Mouse (Mus musculus) retina, embryonic 14.5 days (tissue): ENCODE results near the gene Nobox.

Experiments used
- DNase-seq: peaks from one replicate; pipeline ENCODE4 v3.0.0-alpha.2; 2015; ENCODE audit warnings: low spot score

Gene Nobox

DNA sequence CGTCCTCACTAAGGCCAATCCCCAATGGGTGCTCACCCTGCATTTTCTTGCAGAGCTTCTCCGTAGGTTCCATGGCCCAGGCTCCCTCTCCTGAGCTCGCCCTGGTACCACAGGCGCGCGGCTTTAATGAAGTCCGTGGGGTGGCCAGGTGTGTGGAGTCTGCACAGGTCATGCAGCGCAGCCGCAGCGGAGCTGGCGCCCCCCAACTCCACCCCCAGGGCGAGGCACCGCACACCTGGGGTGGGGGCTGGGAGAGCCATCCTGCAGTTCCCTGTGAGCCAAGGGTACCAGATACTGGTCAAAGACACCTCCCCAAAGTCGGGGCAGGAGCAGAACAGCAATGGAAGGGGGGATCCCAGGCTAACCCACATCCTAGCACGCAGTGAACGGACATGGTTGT lies at the start of gene Nobox:
Gene Nobox, minus strand, starts transcription at position 101 of the 400 bp plus-strand sequence.
- DNase-seq: no peak

DNA sequence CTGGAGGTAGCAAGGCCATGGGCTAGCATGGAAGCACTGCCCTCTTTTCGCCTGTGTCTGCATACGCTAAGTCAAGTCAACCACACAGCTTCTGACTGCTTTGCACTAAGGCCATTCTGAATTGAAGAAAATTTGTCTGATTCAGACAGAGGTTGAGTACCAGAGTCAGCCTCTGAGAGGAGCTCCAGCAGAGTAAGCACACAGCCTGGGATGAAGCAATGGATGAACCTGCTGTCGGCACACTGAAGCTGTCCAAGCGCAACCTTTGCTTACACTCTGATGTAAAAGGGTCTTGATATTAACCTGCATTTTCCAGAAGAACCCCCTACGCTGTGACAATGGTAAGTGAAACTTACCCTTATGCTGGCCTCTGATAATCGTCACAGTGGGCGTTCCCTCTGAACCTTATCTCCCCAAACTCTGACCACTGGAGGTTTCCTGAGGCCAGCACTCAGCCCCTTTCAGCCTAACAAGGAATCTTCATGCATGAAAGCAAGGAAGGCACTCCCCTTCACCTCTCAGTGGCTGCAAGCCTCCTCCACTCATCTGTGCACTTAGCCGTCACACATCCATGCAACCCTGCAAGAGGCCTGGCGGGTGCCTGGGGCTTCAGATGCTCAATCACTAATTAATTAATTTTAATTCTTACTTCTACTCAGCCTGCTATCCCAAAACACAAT lies 45.3 kb upstream of the Nobox start:
- DNase-seq: no peak

DNA sequence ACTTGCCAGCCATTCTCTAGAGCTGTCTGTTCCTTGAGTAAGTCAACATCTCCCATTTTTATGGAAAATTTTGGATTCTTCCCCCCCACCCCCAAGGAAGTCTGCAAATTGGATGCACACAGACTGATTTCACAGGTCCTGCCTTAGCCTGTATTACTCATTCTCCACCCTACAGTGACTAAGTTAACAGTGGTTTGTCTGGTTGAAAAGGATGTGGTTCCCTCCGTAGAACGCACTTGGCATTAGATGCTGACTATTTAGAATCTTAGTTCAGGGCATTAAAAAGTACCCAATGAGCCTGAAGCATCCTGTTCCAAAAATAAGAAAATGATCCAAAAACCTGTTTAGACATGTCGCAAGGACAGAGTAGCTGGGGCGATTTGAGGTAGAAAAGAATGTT lies 44.1 kb upstream of the Nobox start:
- no peak for DNase-seq

DNA sequence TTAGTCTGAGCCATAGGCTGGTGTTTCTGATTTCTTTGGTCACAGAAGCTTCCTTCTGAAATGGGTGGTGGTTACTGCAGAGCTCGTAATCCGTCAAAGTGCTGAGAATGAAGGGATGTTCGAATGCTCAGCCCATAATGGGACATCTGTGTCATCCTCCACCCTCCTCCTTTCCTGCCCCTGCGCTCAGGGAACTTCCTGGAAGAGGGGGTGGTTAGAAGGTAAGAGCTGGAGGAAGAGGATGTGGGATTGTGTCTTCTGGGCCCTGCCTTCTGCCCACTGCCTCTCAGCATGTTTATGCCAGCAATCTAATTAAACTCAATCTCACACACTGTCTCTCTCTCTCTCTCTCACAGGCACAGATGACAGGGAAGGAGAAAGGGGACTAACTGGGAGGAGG lies 39.7 kb upstream of the Nobox start:
- no peak for DNase-seq

DNA sequence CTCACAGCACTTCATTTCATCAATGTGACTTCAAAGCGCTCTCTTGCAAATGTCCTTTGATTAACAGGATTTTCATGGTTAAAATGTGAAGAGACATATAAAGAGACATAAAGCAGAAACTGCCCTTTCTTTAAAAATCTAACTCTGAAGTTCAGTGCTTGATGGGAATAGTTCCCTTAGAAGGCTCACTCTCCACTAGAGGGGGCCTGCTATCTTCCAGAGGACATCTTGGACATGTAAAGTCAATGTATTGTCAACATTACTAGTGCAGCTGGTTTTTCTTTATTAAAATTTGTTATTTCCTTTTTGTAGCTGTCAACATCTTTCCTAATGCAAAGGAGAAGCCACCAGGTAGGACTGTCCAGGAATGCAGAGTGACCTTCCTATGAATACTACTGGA lies 38.3 kb upstream of the Nobox start:
- no peak for DNase-seq

DNA sequence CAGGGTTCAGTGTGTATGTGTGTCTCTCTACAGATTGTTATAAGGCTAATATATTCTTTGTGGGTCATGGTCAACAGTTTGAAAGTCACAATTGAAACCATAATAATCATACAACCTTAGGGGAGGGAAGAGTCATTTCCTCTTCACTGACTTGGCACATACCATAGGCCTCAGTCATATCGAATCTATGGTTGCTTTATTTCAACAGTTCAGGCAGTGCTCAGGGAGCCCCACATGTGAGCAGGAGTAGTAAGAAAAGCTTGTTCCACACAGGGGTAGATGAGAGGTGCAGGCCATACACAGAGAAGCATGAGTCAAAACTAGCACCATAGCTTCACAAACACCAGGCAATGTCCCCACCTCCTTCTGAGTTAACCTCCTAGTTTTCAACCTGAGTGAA lies 33.7 kb upstream of the Nobox start:
- DNase-seq: no peak

DNA sequence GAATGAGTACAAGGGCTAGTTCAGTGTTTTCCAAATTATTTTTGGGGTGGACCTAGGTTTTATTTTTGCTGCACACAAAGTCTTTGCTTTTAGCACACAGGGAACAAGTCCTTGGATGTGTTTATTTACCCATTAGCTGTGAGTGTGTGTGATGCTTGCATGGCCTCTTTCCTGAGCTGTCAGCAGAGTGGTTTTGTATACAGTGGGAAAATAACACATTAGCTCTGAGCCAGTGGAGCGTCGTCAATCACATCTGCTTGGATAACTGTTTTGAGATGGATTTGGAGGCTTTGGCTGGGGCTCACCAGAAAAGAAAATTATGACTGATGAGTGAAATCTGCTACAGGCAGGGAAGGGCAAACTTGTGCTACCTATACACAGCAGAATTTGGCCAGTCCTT lies 33.0 kb upstream of the Nobox start:
- DNase-seq: peak; percentile 44

DNA sequence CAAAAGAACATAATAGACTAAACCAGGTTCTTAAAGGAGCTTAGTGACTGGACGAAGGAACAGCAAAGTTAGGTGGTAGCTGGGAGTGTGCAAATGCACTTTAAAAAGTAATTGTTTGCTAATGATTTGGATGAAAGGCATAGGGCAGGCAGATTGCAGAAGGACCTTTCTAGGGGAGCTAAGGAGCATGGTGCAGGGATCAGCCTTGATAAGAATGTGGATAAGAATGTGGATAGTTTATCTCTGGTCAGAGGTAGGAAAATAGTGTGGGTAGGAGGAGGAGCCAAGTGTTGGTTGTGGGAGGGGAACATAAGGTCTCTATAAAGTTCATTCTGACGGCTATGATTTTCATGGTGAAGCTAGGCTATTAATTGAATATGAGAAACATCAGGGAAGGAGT lies 29.4 kb upstream of the Nobox start:
- DNase-seq: no peak

DNA sequence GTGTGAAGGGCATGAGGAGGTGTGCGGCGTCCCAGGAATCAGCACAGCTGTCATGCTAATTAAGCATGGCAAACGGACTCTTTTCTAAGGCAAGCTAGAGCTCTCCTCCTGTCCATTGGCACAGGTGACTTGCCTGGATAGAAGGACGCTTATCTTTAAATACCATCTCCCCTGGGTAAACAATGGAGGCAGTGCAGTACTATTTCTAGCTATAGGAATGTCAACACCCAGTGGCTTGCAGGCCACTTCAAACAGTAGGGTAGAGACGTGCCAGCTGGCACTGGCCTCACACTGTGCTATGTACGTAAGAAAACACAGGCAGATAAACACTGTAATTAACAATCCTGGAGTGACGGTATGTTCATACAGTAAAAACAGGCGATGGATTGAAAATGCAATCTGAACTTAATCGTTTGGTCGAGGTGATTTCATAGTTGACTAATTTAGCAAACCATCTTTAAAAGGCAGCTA lies 28.2 kb upstream of the Nobox start:
- no peak for DNase-seq

DNA sequence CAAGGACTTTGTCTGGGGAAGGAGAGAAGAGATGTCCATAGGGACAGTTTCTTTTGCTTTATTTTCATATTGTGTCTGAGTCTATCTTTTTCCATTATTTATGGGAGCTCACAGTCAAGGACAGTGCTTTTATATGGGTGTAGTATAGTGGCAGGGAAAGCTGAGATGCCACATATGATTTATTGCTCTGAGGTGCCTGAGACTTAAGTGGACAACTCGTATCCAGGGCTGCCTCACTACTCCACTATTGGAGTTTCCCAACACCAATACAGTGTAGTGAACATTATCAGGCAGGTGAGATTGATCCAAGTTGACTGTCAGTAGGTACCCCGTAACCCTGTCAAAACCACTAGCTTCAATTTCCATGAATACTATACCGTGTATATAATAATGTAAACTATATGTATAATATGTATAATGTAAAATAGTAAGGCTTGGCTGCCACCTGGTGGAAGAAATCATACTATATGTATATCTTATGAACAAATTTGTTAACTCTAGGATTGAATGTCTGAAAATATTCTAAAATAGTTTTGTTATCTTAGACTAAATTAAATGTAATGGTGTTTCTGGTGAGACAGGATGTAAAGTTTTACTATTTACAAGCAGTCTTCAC lies 26.4 kb upstream of the Nobox start:
- DNase-seq: no peak

DNA sequence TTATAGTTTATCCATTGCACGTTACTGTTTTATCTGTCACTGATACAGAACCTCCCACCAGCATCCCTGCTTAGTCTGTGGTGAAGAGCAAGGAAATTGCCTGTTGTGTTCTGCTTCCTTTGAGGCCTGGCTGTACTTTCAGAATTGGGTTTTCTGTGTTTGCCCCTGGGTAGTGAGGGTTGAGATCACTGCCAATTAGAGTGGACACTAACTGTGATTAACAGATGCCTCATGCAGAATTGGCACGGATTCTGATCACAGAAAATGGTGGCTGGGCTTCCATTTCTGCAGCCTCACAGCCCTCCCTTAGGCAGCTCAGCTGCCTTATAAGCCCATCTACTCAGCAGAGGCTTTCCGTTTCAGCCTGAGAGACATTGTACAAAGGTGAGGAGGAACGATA lies 24.1 kb upstream of the Nobox start:
- no peak for DNase-seq

DNA sequence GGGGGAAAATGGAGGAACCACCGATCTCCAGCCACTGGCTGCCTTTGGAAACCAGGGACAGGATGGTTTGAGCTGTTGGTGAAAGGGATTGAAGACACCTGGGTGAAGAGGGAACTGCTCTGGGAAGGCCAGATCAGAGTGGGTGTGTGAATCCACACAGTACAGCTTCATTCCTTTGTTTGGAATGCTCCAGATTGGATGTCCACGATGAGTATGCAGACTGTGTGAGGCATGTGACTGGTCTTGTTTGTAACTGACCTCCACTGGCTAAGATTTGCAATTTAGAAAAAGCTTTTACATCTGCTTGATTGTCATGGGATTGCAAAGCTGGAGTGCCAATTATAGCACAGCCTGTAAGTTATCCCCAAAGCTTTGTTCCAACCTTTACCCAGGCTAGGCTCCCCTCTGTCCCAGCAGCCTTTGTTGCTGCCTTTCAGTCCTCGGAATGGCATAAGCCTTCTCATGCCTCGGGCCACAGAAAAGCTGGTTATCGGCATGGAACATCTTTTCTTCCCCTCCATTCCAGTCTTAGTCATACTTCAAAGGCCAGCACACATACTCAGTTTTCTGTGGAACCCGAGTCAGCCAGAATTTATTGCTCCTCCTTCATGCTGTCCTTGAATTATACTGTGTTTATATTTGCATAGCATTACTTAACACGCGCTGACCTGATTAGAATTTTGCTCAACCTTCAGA lies 3.8 kb upstream of the Nobox start:
- DNase-seq: no peak

DNA sequence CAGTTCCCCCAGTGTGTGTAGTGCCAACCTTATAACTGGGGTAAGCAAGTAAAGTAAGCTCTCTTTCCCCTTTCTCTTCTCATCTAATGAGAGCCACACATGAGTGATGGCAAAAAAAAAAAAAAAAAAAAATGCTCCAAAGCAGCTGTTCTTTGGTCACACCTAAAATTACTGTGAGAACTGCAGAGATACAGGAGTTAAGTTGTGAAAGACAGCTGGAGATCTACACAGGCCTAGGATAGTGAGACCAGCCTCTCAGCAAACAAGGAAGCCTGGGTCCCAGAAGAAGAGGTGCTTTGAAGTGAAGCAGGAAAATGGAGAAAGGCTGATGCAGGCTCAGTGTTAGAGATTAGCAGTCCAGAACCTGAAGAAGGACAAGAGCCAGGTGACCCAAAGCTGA lies 3.2 kb upstream of the Nobox start:
- DNase-seq: no peak

DNA sequence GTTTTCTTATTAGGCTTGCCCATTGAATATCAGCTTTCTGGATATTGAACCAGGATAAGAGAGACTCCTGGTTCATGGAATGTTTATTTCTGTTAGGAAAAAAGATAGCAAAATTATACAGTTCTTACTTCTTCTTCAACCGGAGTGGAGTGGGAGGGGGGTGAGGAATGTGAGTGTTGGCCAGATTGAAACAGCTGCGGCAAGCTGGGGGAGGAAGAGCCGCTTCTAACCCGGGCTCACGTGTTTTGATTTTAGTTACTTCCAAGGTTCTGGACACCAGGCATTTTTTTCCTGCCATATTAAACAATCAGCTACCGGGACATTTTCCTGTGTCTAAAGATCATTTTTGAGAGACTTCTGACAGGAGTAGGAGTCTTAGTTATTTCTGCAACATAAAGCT lies 717 bp upstream of the Nobox start:
- DNase-seq: no peak

DNA sequence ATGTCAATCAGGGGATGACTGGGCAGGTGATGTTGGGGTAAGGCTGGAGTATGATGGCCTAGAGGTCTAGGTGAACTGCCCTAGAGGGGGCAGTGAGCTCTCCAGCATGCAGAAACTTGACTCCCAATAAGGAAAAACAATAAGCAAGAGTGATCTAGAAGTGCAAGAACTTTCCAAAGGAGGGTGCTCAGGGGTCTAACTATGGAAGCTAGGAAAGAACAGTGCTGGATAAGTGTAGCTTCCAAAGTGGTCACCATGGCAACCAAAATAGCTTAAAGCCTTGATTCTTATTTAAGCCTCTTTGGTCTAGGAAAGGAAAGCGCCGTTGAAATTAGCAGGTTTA lies 11.9 kb downstream of the Nobox start:
- DNase-seq: peak; percentile 9

DNA sequence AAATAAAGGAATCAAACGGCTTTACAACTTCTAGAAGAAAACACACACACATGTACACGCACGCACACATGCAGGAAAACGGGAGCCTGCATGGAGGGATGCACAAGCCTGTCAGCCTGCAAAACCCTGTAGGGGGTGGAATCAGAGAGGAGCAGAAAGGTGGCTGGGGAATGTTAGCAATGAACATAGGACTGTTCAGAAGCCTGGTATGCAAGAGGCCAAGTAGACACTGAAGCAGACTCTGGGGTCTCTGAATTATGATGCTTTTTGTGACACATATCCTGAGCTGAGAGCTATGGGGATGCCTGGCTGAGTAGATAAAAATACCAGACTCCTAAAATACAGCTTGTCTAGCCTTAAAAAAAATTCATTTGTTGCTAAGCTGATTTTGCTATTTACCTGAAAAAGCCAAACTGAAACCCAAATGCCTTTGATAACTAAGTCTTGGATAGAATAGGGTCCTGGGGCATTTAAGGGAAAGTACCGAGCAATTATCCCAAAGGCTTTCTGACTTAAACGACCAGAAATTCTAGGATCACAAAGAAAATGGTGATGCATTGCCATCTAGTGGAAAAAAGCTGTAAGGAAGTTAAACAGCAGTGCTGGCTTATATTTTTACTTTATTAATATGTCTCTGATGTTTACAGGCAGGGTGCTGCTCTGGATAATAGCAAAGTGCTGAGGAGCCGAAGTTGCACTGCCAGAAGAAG lies 12.4 kb downstream of the Nobox start:
- peak; percentile 81 for DNase-seq

DNA sequence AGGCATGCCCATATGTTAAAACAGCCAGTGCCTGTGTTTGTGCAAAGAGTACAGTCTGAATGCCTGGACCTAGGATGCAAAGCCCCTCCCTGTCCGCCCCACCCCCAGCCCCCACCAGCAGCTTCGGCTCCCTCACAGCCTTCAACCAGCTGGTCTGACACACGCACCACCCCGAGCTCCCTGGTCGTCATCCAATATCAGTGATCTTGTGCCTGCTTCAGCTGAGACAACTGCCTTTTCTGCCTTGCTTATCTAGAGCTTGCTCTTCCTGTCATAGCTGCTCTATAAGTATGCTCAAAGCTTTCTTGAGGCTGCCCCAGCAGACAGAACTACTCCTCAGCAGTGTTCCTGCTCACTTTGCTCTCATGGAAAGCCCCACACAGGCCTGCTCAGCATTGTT lies 13.4 kb downstream of the Nobox start:
- DNase-seq: no peak

DNA sequence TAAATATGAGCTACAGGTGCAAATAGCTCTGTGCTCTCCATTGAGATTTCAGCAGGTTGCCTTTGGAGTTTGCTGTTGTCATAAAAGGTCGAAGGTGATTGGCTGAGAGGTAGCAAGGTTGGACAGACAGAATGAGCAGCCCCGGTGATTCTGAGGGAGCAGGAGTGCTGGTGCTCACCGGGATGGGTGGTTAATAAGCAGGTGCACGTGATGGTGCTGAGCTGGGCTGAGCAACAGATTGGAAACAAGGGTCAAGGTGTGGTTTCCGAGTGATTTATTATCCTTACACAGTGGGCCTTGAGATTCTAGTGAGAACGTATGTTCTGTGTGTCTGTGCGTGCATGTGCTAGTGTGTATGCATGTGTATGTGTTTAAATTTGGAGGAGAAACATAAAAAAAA lies 16.2 kb downstream of the Nobox start:
- no peak for DNase-seq

DNA sequence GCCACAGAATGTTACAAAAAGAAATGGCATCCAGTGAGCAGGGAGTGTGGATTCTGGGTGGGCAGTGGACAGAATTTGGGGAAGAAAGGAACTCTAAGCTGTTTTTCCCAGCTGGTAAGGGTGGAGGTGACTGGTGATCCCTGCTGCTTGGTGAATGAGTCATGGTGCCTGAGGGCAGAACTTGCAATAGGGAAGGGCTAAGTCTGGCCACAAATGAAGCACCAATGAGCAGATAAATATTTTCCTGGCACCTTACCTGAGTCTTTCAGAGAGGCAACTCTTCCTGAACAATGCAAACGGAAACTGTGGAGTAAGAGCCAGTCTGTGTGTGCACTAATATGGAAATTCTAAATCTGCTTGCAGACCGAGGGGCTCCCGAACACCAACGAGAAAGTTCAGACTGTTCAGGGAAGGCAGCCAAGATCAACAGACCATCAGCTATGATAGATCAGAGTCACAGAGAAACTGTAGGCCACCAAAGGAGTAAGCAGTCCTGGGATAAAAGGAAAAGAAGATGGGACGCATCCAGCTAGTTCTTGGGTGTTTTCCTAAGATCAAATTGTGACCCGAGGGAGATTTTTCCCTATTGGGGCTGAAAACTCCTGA lies 16.8 kb downstream of the Nobox start:
- no peak for DNase-seq

DNA sequence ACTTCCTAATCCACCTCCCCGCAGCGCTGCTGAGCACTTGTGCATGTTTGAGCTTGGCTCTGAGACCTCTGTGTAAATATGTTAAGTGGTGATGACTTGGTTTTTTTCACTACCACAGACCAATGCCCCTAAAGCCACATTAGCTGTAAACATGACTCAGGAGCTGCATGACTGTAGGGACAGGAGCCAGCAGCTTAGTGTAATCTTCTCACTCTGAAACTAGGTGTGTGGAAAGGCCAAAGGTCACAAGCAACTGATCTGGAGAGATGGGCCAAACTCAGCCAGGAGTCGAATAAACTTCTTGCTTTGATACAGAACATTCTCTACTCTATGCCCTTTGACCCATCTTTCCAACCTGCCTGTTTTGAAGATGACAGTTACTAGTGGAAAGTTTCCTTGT lies 17.3 kb downstream of the Nobox start:
- no peak for DNase-seq

DNA sequence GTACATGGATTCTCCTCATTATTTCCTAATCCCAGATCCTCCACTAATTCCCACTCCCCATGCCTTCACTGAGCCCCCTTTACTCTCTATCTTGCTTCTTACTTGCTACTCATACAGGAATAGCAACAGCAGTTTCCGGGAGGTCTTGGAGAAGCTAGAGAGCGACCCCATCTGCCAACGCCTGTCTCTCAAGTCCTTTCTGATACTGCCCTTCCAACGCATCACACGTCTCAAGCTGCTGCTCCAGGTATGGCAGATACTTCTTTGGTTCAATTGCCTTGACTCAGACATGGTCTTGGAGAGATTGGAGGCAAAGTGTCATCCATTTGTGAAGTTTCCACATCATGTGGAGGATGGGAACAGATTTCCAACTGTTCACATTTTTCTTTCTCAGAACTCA lies 28.9 kb downstream of the Nobox start:
- DNase-seq: no peak

DNA sequence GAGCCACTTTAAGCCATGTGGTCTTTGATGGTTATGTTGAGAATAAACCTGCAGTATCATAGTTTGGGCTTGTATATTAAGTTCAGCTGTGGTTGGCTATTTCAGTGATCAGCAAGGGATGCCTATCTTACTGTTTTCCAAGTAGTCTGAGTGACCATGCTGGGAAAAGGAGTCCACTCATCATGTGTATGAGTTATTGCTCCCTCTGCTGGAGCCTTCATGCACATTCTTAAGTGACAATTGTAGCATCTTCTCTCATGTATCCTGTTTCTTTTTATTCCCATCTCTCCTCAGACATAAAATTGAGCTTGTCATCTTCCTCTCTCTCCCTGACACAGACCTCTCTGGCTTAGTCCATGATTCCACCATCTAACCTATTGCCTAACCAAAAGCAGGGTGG lies 31.1 kb downstream of the Nobox start:
- DNase-seq: peak; percentile 36

DNA sequence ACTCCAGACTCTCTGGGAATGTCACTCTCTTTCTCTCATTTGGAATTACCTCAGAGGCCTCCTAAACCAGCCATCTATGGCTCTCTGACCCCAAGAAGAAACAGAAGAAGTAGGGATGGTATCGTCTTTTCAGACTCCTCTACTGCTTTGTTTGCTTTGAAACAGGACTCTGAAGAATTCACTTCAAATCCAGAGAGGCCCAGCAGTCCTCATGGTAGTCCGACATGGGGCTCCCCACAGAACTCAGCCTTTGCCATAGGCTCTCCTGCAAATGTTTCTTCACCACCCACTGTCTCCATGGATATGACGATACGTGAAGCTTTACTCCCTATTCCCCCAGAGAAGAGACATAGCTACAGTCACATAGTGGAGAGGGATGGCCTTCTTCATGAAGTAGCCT lies 35.2 kb downstream of the Nobox start:
- DNase-seq: no peak
